Mouse (Mus musculus) NIH3T3 (cell line): ENCODE results near the gene Pld5.
A peak's percentile ranks its signal among the peaks of the same experiment; 100 is the strongest.

Experiments used
- DNase-seq: peaks from one replicate; pipeline ENCODE4 v3.0.0-alpha.2; 2012; ENCODE audit warnings: low read depth

The Pld5 gene

GRCm38 (mm10) chr1:175946718-175947315 is 328.3 kb downstream of the Pld5 start:
- DNase-seq = no peak

- no peak for DNase-seq
These were observed 331.9 kb downstream of the Pld5 start for GRCm38 (mm10) chr1:175943168-175943567.

DNA sequence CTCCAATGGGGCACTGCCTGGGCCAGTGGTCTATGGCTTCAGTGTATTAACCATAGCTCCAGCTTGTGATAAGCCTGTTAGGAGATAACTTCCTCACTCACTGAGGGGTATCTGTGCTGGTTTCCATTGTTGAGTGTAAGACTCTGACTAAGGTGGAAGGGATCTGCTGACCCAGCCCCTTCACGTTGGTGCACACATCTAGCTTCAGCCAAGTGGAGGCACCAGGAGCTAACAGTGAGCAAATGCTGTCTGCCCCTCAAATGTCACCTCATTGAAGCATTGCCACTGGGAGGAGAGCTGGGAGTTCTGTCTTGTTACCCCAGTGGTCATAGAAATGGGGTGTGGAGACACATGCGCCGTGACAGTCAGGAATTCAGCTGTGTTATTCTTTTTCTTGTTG is 336.4 kb downstream of the Pld5 start:
- DNase-seq = no peak

DNA sequence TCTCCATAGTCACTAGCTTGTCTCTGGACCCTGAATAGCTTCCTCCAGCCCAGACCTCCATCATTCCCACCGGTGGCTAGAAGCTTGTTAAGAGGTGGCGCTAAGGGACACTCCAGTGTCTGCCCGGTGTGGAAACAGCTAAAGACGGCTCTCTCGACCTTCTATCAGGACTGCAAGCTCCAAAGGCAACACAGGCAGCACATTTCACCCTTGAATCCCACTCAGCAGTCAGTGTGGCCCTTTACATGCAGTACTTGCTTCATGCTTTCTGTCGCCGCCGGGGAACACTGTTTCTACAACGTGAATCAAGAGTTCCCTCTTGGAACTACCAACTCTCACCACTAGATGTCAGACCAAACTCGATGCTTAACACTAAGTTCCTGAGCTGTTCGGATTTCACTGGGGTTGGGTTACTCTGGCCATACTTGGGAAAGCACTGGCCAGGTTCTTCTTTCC is 338.8 kb downstream of the Pld5 start:
- DNase-seq = peak; percentile 90

DNA sequence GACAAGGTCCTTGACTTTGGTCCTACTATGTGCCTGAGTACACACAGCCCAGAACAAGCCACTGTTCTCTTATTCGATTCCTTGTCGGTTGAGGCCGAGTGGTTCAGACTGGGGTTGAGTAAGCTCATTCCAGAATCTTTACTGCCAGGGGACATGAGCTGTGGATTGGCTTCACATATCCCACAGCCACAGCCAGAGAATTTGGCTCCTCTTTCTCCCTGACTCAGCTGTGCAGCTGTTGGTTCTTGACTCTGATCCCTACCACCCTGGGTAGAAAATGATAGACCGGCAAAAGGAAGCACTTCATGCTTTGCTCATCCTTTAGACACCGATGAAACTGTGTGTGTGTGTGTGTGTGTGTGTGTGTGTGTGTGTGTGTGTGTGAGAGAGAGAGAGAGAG is 343.7 kb downstream of the Pld5 start:
- no peak for DNase-seq

DNA sequence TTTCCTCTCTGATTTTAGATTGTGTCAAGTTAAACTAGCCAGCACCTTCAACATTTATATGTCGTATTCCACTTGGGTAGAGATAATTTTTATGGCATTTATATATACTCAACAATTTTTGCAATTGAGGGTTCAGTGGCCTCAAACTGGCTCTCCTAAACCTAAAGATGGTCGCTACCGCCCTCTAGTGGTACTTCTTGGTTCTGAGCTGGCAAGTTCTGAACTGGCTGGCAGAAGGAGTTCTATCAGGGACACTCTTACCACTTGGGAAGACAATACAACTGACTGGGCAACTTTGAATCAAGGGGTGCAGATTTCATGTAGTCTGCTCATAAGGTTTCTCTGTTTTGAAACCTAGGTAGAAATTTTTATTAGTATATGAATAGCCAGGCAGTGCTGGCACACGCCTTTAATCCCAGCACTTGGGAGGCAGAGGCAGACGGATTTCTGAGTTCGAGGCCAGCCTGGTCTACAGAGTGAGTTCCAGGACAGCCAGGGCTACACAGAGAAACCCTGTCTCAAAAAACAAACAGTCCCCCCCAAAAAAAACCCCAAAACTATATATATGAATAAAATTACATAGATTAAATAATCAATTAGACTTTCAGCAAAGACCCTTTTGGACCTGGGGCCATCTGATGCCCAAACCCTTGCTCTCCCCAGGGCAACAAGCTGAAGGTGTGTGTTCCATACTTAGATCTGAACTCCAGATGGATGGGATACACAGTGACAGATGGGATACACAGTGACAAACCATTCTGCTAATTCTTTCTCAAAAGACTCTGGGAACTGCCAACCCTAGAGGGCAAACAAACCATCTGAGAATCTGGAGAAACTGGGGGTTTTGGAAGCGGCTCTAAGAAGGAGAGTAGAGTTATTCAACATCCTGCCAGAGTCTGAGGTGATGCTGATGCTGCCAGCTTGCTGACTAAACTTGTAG is 351.0 kb downstream of the Pld5 start:
- peak; percentile 90 for DNase-seq

DNA sequence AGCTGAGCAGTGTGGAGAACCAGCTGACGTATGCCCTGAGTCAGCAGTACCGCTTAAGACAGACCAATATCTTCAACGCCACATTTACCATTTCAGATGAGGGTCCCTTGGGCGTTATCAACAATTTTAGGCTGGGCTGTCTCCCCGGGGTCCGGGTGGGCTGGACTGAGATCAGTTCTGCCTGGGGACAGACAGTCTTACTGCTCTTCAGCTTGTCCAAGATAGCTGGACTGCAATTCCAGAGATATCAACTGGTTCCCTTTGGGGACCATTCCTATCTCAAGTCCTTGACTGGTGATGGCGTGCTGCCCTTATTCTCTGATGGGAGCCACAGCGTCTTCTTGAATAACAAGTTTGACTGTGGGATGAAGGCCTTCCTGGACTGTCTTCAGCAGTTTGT is 354.0 kb downstream of the Pld5 start:
- no peak for DNase-seq

DNA sequence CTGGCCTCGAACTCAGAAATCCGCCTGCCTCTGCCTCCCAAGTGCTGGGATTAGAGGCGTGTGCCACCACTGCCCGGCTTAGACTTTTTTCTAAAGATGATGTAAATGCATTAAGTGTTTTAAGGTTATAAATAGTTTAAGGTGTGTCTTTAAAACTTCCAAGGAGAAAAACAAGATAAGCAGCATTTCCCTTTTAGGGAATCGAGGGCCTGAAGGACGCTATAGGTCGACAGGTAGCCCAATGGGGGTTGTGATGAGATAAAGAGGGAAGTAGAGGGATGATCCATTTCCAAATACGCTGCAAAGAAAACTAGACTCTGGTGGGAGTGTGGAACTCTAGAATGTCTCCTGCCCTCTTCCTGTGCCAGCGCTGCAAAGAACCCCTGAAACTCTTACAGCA is 355.1 kb downstream of the Pld5 start, which contains the start of gene Gm38100:
Gm38100 (plus strand) TSS at position 301 of the 400 bp plus-strand sequence.
- no peak for DNase-seq

DNA sequence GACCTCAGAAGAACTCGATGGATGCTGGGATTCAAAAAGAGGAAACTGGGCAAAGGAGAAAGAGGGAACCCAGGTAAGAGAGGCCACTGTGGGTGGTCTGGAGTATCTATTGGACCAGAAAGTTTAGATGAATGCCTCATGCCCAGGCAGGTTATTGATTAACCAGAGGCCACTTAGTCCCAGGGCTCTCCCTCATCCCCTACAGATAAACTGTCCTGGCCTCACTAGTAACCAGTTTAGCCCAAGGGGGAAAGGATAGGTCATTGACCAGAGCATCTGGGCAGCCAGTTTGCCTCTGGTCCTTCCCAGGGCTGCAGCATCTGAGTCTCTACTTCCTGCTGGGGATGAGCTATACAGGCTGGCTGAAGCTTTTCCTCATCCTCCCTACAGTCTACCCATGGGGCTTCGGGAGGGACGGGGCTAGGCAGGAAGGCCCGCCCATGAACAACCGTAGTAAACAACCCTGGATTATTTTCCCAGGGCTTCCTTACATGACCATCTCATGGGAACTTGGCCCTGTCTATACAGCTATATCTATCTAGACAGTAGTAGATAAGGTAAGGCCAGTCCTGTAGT is 361.3 kb downstream of the Pld5 start:
- no peak for DNase-seq
